Mouse (Mus musculus): ENCODE results near the gene Nol3.

- TF ChIP-seq CTCF (IDR thresholded peaks at IDR 0.05; ENCODE audit: control insufficient read depth, insufficient read depth, insufficient replicate concordance, low read depth, low read length) (no peak), POLR2A (IDR thresholded peaks at IDR 0.05; ENCODE audit: control insufficient read depth, low read depth, low read length) (no peak; the same call in none of the 2 replicates)
Measured at GRCm38 (mm10) chr8:105288958-105289732, 13.2 kb downstream of the Nol3 start.

Measured in testis, adult 2 months (tissue).